Mouse (Mus musculus) liver, adult 2 months (tissue): ENCODE measurements around the gene 6330409D20Rik. TPM values are rescaled to one million over a fixed set of nuclear protein-coding genes. Genes with fewer than 3 reads are reported as not detected.

Experiments
- DNase-seq: peaks from one replicate; pipeline ENCODE4 v3.0.0-alpha.2; 2011; ENCODE audit warnings: low read depth, low spot score; ENCODE audit errors: extremely low read depth
- H3K27ac ChIP-seq: fragments of 200-500 bp; replicated peaks from 2 replicates; pipeline ENCODE4 v1.5.1; 2012; ENCODE audit warnings: low read depth, mild to moderate bottlenecking, control low read depth, inconsistent platforms, low read length; ENCODE audit not compliant: insufficient read depth
- H3K27me3 ChIP-seq: fragments of 200-500 bp; 2 replicates; pipeline ENCODE4 v1.6.1; 2012; ENCODE audit warnings: mild to moderate bottlenecking, moderate library complexity, low read length, inconsistent platforms; ENCODE audit not compliant: control insufficient read depth, insufficient read depth
- H3K36me3 ChIP-seq: fragments of 200-500 bp; 2 replicates; pipeline ENCODE4 v1.6.1; 2012; ENCODE audit warnings: low read length, inconsistent platforms; ENCODE audit not compliant: control insufficient read depth, insufficient read depth
- H3K4me1 ChIP-seq: fragments of 200-500 bp; 2 replicates; pipeline ENCODE4 v1.6.1; 2011; ENCODE audit warnings: low read length; ENCODE audit not compliant: control insufficient read depth, insufficient read depth
- H3K4me3 ChIP-seq: fragments of 200-500 bp; 2 replicates; pipeline ENCODE4 v1.5.1; 2011; ENCODE audit warnings: low read depth, mild to moderate bottlenecking, control low read depth, low read length, moderate library complexity; ENCODE audit not compliant: insufficient read depth
- H3K79me2 ChIP-seq: fragments of 200-500 bp; 2 replicates; pipeline ENCODE4 v1.6.1; 2012; ENCODE audit warnings: inconsistent platforms, mild to moderate bottlenecking, low read length, moderate library complexity; ENCODE audit not compliant: control insufficient read depth, insufficient read depth
- H3K9ac ChIP-seq: fragments of 200-500 bp; 2 replicates; pipeline ENCODE4 v1.6.1; 2012; ENCODE audit warnings: low read depth, mild to moderate bottlenecking, control low read depth, inconsistent platforms, low read length
- CTCF ChIP-seq: fragments of 200-500 bp; IDR thresholded peaks from 2 replicates; pipeline ENCODE4 v1.5.1; 2011; ENCODE audit warnings: low read depth, low read length, control low read depth
- POLR2A ChIP-seq: fragments of 200-500 bp; IDR thresholded peaks from 2 replicates; pipeline ENCODE4 v1.6.1; 2011; ENCODE audit warnings: low read length, control low read depth; ENCODE audit not compliant: insufficient read depth; ENCODE audit errors: extremely low read depth
- WGBS: fragments of 180-500 bp; shearing (Covaris S2); methylation state at CpG from one replicate; pipeline ENCODE4 v1.1.7; 2018; 5-methylcytosine and 5-hydroxymethylcytosine counted together
- polyA plus RNA-seq: library from polyadenylated mRNA; depleted of rRNA; stranded (reverse); fragments of >200 nt; gene quantifications from 2 replicates; pipeline ENCODE4 v1.2.3, GENCODE M21; 2012
- total RNA-seq: library from RNA; depleted of rRNA; stranded (reverse); fragments of >200 nt; gene quantifications from 2 replicates; pipeline ENCODE4 v1.2.3, GENCODE M21; 2014

Gene 6330409D20Rik
- total and polyA plus RNA-seq, 2 experiments: not detected

DNA sequence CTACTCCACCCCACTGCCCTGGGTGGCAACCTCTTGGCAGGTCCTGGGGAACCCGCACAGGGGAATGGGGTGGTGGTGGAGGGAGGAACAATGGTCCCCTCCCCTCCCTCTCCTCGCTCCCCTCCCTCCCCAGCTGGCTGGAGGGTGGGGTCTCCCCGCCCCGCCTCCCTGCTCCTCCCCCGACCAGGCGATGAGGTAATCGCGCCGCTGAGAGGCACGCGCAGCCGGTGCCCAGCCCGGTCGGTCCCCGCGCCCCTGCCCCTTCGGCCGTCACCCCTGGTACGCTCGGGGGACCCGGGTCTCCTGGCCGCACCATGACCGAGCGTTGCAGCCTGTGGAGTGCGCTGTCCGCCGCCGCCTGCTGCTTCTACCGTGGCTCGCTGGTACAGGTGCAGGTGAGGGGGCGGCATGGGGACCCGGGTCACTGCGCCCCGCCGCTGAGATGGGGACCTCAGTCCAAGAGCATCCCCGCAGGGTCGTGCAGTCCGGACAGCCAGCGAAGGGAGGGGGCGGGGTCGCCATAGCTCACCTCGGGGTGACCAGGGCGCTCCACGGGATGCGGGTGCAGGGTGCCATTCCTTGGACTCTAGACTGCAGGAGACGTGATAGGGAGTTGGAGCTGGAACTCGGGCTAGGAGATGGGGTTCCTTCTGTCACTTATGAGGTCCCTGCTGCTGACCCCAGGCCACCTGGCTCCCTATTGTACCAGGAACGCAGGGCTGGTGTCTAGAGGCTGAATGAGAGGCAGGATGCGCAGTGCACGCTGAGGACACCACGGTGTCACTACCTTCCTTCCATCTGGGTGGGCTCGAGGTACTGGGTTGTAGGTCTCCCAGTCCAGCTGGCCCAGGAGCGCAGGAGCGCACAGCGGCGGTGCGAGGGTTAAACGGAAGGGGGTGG is 707 bp upstream of the 6330409D20Rik start:
- TF ChIP-seq CTCF (no peak), POLR2A (no peak)
- H3K4me3 ChIP-seq: no peak overlapping the region; the same call in 1 of the 2 replicates
- H3K79me2 ChIP-seq: no peaks in the 10 kb centered on the region
- no peak for DNase-seq
- no peaks in the 10 kb centered on the region for H3K36me3 ChIP-seq
- H3K9ac ChIP-seq: peak overlapping the region; percentile 24; the same call in 1 of the 2 replicates
- no peak overlapping the region for H3K27ac ChIP-seq
- peaks cover under 1% of the 10 kb centered on the region; the same call in 1 of the 2 replicates for H3K4me1 ChIP-seq
- peaks cover 7% of the 10 kb centered on the region for H3K27me3 ChIP-seq
- 12% methylated on average over 57 of the region's 58 CpGs for WGBS

DNA sequence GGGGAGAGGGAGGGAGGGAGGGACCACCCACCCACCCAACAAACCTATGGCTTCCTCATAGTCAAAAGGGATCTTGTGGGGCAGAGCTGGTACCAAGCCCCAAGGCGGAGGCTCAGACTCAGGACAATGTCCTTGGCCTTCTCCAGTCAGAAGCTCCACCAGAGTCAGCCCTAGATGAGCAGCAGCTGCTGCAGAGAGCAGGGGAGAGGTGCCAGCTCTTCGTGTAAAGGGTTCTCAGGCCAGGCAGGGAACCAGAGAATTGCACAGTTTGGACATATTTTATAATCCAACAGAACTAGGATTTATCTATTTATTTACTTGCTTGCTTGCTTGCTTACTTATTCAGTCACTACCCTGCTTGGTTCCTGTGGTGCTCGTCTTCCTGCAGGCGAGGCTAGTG is 1.5 kb downstream of the 6330409D20Rik start:
- Histone ChIP-seq H3K4me1 (peaks cover 4% of the 10 kb centered on the region; the same call in 1 of the 2 replicates), H3K36me3 (no peaks in the 10 kb centered on the region), H3K27me3 (peaks cover 7% of the 10 kb centered on the region), H3K9ac (no peak overlapping the region), H3K4me3 (no peak overlapping the region), H3K79me2 (no peaks in the 10 kb centered on the region), H3K27ac (no peak overlapping the region)
- no peak for TF ChIP-seq POLR2A
- no peak for TF ChIP-seq CTCF
- 79% methylated on average over 4 of the region's 4 CpGs for WGBS
- DNase-seq: no peak

DNA sequence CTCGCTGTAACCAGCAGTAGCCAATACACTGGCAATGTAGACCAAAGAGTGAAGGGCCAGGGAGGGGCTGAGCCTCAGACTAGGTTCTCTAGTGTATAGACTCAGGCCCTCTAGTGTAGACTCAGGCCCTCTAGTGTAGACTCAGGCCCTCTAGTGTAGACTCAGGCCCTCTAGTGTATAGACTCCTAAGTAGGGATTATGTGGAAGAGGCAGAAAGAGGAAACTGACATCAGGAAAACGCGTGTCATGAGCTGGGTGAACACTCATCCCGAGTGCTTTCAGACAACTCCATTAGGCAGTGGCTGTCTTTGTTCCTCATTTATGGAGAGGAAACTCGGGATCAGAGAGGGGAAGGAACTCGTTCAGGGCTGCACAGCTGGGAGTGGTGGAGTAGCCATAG is 3.8 kb downstream of the 6330409D20Rik start:
- WGBS: 69% methylated on average over 6 of the region's 6 CpGs
- H3K9ac ChIP-seq: no peak overlapping the region

DNA sequence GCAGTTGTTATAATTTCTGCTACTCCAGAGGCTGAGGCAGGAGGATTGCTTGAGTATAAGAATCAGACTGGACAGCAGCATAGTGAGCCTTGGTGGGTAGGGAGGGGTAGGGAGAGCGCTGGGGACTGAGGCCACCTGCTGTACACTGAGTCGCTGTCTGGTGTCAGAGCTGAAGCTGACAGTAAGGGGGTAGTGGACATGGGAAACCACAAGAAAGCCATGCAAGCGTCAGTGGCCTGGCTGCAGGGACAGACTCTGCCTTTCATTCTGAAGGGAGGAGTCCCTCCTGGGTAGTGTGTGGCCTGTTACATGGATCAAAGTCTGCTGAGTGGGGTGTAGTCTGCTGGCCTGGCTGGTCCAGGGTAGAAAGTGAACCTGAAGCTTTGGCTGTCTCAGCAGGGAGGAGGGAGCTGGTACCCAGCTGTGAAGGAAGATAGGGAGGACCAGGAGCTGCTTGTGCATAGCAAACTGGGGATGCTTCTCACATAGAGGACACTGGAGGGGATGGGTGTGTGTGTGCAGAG is 4.4 kb downstream of the 6330409D20Rik start:
- no peak overlapping the region for H3K27ac ChIP-seq
- no peaks in the 10 kb centered on the region for H3K36me3 ChIP-seq
- peaks cover 6% of the 10 kb centered on the region; the same call in 1 of the 2 replicates for H3K4me1 ChIP-seq
- no peak for DNase-seq
- no peak for TF ChIP-seq POLR2A
- TF ChIP-seq CTCF: no peak
- no peak overlapping the region for H3K9ac ChIP-seq
- H3K4me3 ChIP-seq: no peak overlapping the region
- H3K27me3 ChIP-seq: peaks cover 3% of the 10 kb centered on the region
- WGBS: 76% methylated on average over 3 of the region's 3 CpGs
- H3K79me2 ChIP-seq: no peaks in the 10 kb centered on the region

More for the DNA sequence above, 3.8 kb downstream of the 6330409D20Rik start:
- Histone ChIP-seq H3K36me3 (no peaks in the 10 kb centered on the region), H3K27me3 (peaks cover 7% of the 10 kb centered on the region), H3K4me3 (no peak overlapping the region), H3K79me2 (no peaks in the 10 kb centered on the region), H3K4me1 (peaks cover 6% of the 10 kb centered on the region; the same call in 1 of the 2 replicates), H3K27ac (no peak overlapping the region)
- no peak for DNase-seq
- TF ChIP-seq POLR2A (no peak), CTCF (no peak)

DNA sequence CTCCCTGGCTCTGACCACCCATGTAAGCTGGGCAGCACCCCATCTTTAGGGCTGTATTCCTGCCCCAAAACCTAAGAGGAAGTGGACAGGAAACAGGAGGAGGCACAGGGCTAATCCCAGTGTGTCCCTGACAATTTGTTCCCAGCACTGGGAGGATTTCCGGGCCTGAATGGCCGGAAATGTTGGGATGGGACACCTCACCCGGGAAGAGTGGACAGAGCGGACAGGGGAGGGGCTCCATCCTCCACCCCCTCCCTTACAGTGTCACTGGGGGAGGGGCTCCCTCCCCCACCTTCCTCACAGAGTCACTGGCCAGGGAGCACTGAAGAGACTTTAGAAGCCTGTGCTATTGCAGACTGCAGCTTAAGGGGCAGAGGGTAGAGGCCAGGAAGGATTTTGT is 5.9 kb downstream of the 6330409D20Rik start:
- peak overlapping the region; percentile 37 for H3K27ac ChIP-seq
- 64% methylated on average over 4 of the region's 4 CpGs for WGBS
- no peaks in the 10 kb centered on the region for H3K27me3 ChIP-seq
- H3K79me2 ChIP-seq: no peaks in the 10 kb centered on the region
- no peak overlapping the region for H3K4me3 ChIP-seq
- H3K36me3 ChIP-seq: no peaks in the 10 kb centered on the region
- no peak for DNase-seq
- H3K9ac ChIP-seq: no peak overlapping the region
- no peak for TF ChIP-seq CTCF
- no peak for TF ChIP-seq POLR2A
- H3K4me1 ChIP-seq: peaks cover 9% of the 10 kb centered on the region; the same call in 1 of the 2 replicates
